Mouse (Mus musculus) lung, postnatal 36 days (tissue): ENCODE measurements around the gene Grin1.

Experiments
- DNase-seq: peaks from one replicate; pipeline ENCODE4 v3.0.0; 2022; ENCODE audit warnings: mixed read lengths

Grin1 gene

GRCm38 (mm10) chr2:25311491-25311891, 7.5 kb downstream of the Grin1 start:
- no peak for DNase-seq

- DNase-seq: no peak
Observed at GRCm38 (mm10) chr2:25310969-25311368, 8.0 kb downstream of the Grin1 start.

- no peak for DNase-seq
Observed at GRCm38 (mm10) chr2:25310180-25310579, 8.8 kb downstream of the Grin1 start.

GRCm38 (mm10) chr2:25305587-25306359, 13.2 kb downstream of the Grin1 start:
- no peak for DNase-seq

- peak; percentile 45 for DNase-seq
Observed at GRCm38 (mm10) chr2:25304657-25305541, 14.1 kb downstream of the Grin1 start.

GRCm38 (mm10) chr2:25303931-25304656, 14.9 kb downstream of the Grin1 start:
- no peak for DNase-seq

- no peak for DNase-seq
Observed at GRCm38 (mm10) chr2:25303452-25303851, 15.5 kb downstream of the Grin1 start.

- DNase-seq: no peak
Observed at GRCm38 (mm10) chr2:25298046-25298445, 20.9 kb downstream of the Grin1 start.

- DNase-seq: no peak
Observed at GRCm38 (mm10) chr2:25297093-25297492, 21.9 kb downstream of the Grin1 start.

GRCm38 (mm10) chr2:25293706-25294105, 25.3 kb downstream of the Grin1 start:
- no peak for DNase-seq

- peak; percentile 87 for DNase-seq
Observed at GRCm38 (mm10) chr2:25292856-25293255, 26.1 kb downstream of the Grin1 start.

GRCm38 (mm10) chr2:25292054-25292544, 26.9 kb downstream of the Grin1 start:
- DNase-seq: peak; percentile 46

GRCm38 (mm10) chr2:25291184-25292053, 27.6 kb downstream of the Grin1 start:
- DNase-seq: no peak

GRCm38 (mm10) chr2:25290816-25291130, 28.2 kb downstream of the Grin1 start:
- DNase-seq: peak; percentile 30

GRCm38 (mm10) chr2:25290101-25290815, 28.7 kb downstream of the Grin1 start:
- DNase-seq: no peak

GRCm38 (mm10) chr2:25289651-25290050, 29.3 kb downstream of the Grin1 start, which contains the start of gene Lrrc26:
TSS of gene Lrrc26 (plus strand) at chr2:25289915.
- DNase-seq: peak; percentile 71

GRCm38 (mm10) chr2:25288734-25289345, 30.1 kb downstream of the Grin1 start:
- no peak for DNase-seq

- DNase-seq: no peak
Observed at GRCm38 (mm10) chr2:25287927-25288649, 30.9 kb downstream of the Grin1 start, which contains the start of gene Tmem210. TSS of gene Tmem210 (plus strand) at chr2:25288145.

GRCm38 (mm10) chr2:25286837-25287636, 31.9 kb downstream of the Grin1 start:
- peak; percentile 81 for DNase-seq
